In the genomic region with DNA sequence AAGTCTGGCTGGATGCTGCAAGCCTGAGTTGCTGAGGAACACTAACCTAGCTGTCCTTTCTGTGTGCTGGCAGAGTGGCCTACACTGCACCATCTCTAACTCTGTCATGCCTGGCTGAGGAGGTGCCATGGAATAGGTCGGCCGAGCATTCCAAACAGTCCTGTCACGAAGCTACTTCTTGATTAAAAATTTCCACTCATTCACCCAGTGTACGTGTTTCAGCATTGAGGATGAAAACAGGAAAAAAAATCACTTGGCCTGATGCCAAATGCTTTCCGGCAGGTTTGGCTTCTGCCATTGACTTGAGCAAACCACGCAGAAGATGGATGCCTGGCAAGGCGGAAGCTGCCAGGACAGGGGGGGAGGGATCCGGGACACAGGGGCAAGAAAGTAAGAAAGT, we compare ENCODE assay signal across 10 mouse cellular contexts. TPM values are rescaled to one million over a fixed set of nuclear protein-coding genes. Genes with fewer than 3 reads are reported as not detected.
A peak's percentile ranks its signal among the peaks of the same experiment; 100 is the strongest.
DNase-seq lines count a peak whose midpoint lies in the region; ATAC-seq and TF ChIP-seq lines count a peak whose summit lies in the region.
"Had no signal": no experiment of that assay in that cellular context is flagged by ENCODE, and none has a peak within 500 bp of the region (broad histone marks: within the 10 kb centered on the region; RNA-seq: fewer than 3 reads in every experiment).

No protein-coding gene starts in this region.

- TF ChIP-seq CTCF in midbrain, postnatal 0 days (IDR thresholded peaks at IDR 0.05), result no peak

- no peak for DNase-seq in embryonic facial prominence, embryonic 11.5 days (ENCODE audit: low spot score)
- DNase-seq in embryonic facial prominence, embryonic 10.5 days (ENCODE audit: low spot score), result no peak
- no peak for DNase-seq in neural tube, embryonic 10.5 days (ENCODE audit: extremely low spot score, low spot score)
- DNase-seq in midbrain, postnatal 0 days (ENCODE audit: low spot score), result peak; percentile 61
- no peak for DNase-seq in left cerebral cortex, adult 8-10 months (ENCODE audit: low spot score in 2 of 2)
- no peak for DNase-seq in thymus, postnatal 36 days
- DNase-seq: heart, adult 2 months; liver, embryonic 13.5 days had no signal

- H3K9me3 ChIP-seq in embryonic facial prominence, embryonic 11.5 days (replicated peaks; ENCODE audit: control insufficient read depth, low read length), result no peaks in the 10 kb centered on the region
- H3K9me3 ChIP-seq in embryonic facial prominence, embryonic 10.5 days, result no peaks in the 10 kb centered on the region
- no peaks in the 10 kb centered on the region for H3K9me3 ChIP-seq in neural tube, embryonic 12.5 days
- H3K9me3 ChIP-seq in forebrain, embryonic 16.5 days (ENCODE audit: control insufficient read depth, low read length), result no peaks in the 10 kb centered on the region; the same call in 1 of the 2 replicates
- no peaks in the 10 kb centered on the region for H3K9me3 ChIP-seq in midbrain, postnatal 0 days (ENCODE audit: low read length)
- H3K9me3 ChIP-seq: liver, embryonic 13.5 days had no signal

- H3K4me1 ChIP-seq in embryonic facial prominence, embryonic 11.5 days (ENCODE audit: control insufficient read depth, insufficient read depth, low read length), result no peaks in the 10 kb centered on the region
- no peaks in the 10 kb centered on the region for H3K4me1 ChIP-seq in embryonic facial prominence, embryonic 10.5 days
- H3K4me1 ChIP-seq in neural tube, embryonic 12.5 days, result peaks cover 4% of the 10 kb centered on the region; the same call in 1 of the 2 replicates
- H3K4me1 ChIP-seq in forebrain, embryonic 16.5 days (replicated peaks; ENCODE audit: control insufficient read depth, insufficient read depth, low read length), result peaks cover 4% of the 10 kb centered on the region; the same call in 1 of the 2 replicates
- H3K4me1 ChIP-seq in midbrain, postnatal 0 days (ENCODE audit: insufficient read depth, low read length), result no peaks in the 10 kb centered on the region

- H3K9ac ChIP-seq in embryonic facial prominence, embryonic 11.5 days (replicated peaks; ENCODE audit: low read length), result no peak overlapping the region
- H3K9ac ChIP-seq in neural tube, embryonic 12.5 days, result no peak overlapping the region
- H3K9ac ChIP-seq in forebrain, embryonic 16.5 days (replicated peaks; ENCODE audit: low read depth, low read length), result no peak overlapping the region
- H3K9ac ChIP-seq in midbrain, postnatal 0 days (replicated peaks; ENCODE audit: low read length, poor library complexity, severe bottlenecking), result no peak overlapping the region
- H3K9ac ChIP-seq: liver, embryonic 13.5 days had no signal

- no peak overlapping the region for H3K27ac ChIP-seq in embryonic facial prominence, embryonic 11.5 days (replicated peaks; ENCODE audit: low read depth, low read length)
- no peak overlapping the region for H3K27ac ChIP-seq in embryonic facial prominence, embryonic 10.5 days (replicated peaks)
- H3K27ac ChIP-seq in neural tube, embryonic 12.5 days, result no peak overlapping the region
- no peak overlapping the region for H3K27ac ChIP-seq in forebrain, embryonic 16.5 days (ENCODE audit: low read length)
- no peak overlapping the region for H3K27ac ChIP-seq in midbrain, postnatal 0 days (ENCODE audit: low read depth, low read length)
- H3K27ac ChIP-seq: heart, adult 2 months; liver, embryonic 13.5 days had no signal

- ATAC-seq in embryonic facial prominence, embryonic 11.5 days (replicated peaks; ENCODE audit: insufficient number of reproducible peaks, low FRiP score, low TSS enrichment, low read depth), result 0 out of 2 replicates have a peak, but pooled peaks have one; percentile 14
- ATAC-seq in neural tube, embryonic 12.5 days (ENCODE audit: low FRiP score, low read depth), result 0 out of 2 replicates have a peak, but pooled peaks have one; percentile 44
- peak; percentile 52; the same call in 1 of the 2 replicates for ATAC-seq in forebrain, embryonic 16.5 days
- ATAC-seq in midbrain, postnatal 0 days (ENCODE audit: low FRiP score), result no peak

- H3K27me3 ChIP-seq in embryonic facial prominence, embryonic 11.5 days (ENCODE audit: control insufficient read depth, insufficient read depth, low read length), result no peaks in the 10 kb centered on the region
- H3K27me3 ChIP-seq in embryonic facial prominence, embryonic 10.5 days (replicated peaks; ENCODE audit: low read depth, poor library complexity, severe bottlenecking), result no peaks in the 10 kb centered on the region
- no peaks in the 10 kb centered on the region for H3K27me3 ChIP-seq in neural tube, embryonic 12.5 days (replicated peaks)
- H3K27me3 ChIP-seq in forebrain, embryonic 16.5 days (replicated peaks; ENCODE audit: control insufficient read depth, insufficient read depth, low read length), result no peaks in the 10 kb centered on the region
- no peaks in the 10 kb centered on the region for H3K27me3 ChIP-seq in midbrain, postnatal 0 days (ENCODE audit: insufficient read depth, low read length)
- H3K27me3 ChIP-seq: liver, embryonic 13.5 days had no signal

- no peak overlapping the region for H3K4me2 ChIP-seq in embryonic facial prominence, embryonic 11.5 days (ENCODE audit: low read depth, low read length)
- no peak overlapping the region for H3K4me2 ChIP-seq in neural tube, embryonic 12.5 days (replicated peaks)
- H3K4me2 ChIP-seq in forebrain, embryonic 16.5 days (ENCODE audit: low read length), result no peak overlapping the region
- no peak overlapping the region for H3K4me2 ChIP-seq in midbrain, postnatal 0 days (ENCODE audit: low read depth, low read length, poor library complexity, severe bottlenecking)
- H3K4me2 ChIP-seq: liver, embryonic 13.5 days had no signal

- H3K36me3 ChIP-seq in embryonic facial prominence, embryonic 11.5 days (replicated peaks; ENCODE audit: control insufficient read depth, insufficient read depth, low read depth, low read length), result no peaks in the 10 kb centered on the region
- no peaks in the 10 kb centered on the region for H3K36me3 ChIP-seq in embryonic facial prominence, embryonic 10.5 days (replicated peaks)
- H3K36me3 ChIP-seq in neural tube, embryonic 12.5 days, result no peaks in the 10 kb centered on the region
- H3K36me3 ChIP-seq in forebrain, embryonic 16.5 days (ENCODE audit: control insufficient read depth, insufficient read depth), result no peaks in the 10 kb centered on the region
- no peaks in the 10 kb centered on the region for H3K36me3 ChIP-seq in midbrain, postnatal 0 days (ENCODE audit: insufficient read depth, low read length)
- H3K36me3 ChIP-seq: liver, embryonic 13.5 days had no signal

- WGBS in embryonic facial prominence, embryonic 11.5 days, result 76% methylated on average over 8 of the region's 8 CpGs
- WGBS in embryonic facial prominence, embryonic 10.5 days, result 83% methylated on average over 8 of the region's 8 CpGs
- WGBS in neural tube, embryonic 12.5 days, result 55% methylated on average over 8 of the region's 8 CpGs
- WGBS in forebrain, embryonic 16.5 days, result 21% methylated on average over 8 of the region's 8 CpGs
- 49% methylated on average over 8 of the region's 8 CpGs for WGBS in midbrain, postnatal 0 days

- H3K4me3 ChIP-seq in embryonic facial prominence, embryonic 11.5 days (ENCODE audit: low read depth, low read length), result no peak overlapping the region
- H3K4me3 ChIP-seq in embryonic facial prominence, embryonic 10.5 days, result no peak overlapping the region
- no peak overlapping the region for H3K4me3 ChIP-seq in neural tube, embryonic 12.5 days
- no peak overlapping the region for H3K4me3 ChIP-seq in forebrain, embryonic 16.5 days (replicated peaks; ENCODE audit: low read length)
- H3K4me3 ChIP-seq in midbrain, postnatal 0 days (ENCODE audit: low read depth, low read length), result no peak overlapping the region
- H3K4me3 ChIP-seq: heart, adult 2 months; liver, embryonic 13.5 days had no signal

RNA-seq across cellular contexts. Expression of a gene that starts 24.3 kb away (rescaled TPM):
- 11.3 and 11.9 TPM in 2 replicates for polyA plus RNA-seq in embryonic facial prominence, embryonic 11.5 days (2014; fragmentation: Nextera tagmentation; extraction: Ambion mirVana)
- polyA plus RNA-seq in embryonic facial prominence, embryonic 10.5 days (2016; fragmentation: Nextera tagmentation; extraction: Ambion mirVana), result 4.3 and 8.0 TPM in 2 replicates
- polyA plus RNA-seq in neural tube, embryonic 12.5 days (2016; fragmentation: Nextera tagmentation; extraction: Ambion mirVana), result 27.4 and 27.8 TPM in 2 replicates
- polyA plus RNA-seq in forebrain, embryonic 16.5 days (2015; fragmentation: Nextera tagmentation; extraction: Ambion mirVana), result 32.3 and 41.8 TPM in 2 replicates
- total RNA-seq in midbrain, postnatal 0 days (2014; rRNA removed), result 88.5 and 108 TPM in 2 replicates
- polyA plus RNA-seq in midbrain, postnatal 0 days (2015; fragmentation: Nextera tagmentation; extraction: Ambion mirVana), result 55.8 and 67.0 TPM in 2 replicates
- 100 to 1,000 TPM; 107 to 116 (median 111) TPM for total RNA-seq in left cerebral cortex, adult 8-10 months (2022)
